In genomic region chr2:150674900-150675299, GRCm38 (mm10) we compare ENCODE assay signal across 8 mouse cellular contexts. TPM values are rescaled to one million over a fixed set of nuclear protein-coding genes. Genes with fewer than 3 reads are reported as not detected.
DNase-seq lines count a peak whose midpoint lies in the region; ATAC-seq and TF ChIP-seq lines count a peak whose summit lies in the region.

No protein-coding gene starts in this region.

- peak; percentile 82 for DNase-seq in 416B (ENCODE audit: low read depth)
- peak; percentile 80 for DNase-seq in MN1 (ENCODE audit: low spot score)
- peak; percentile 47 for DNase-seq in gastrocnemius, postnatal 25 days
- DNase-seq in kidney, adult 2 months: peak; percentile 70
- peak; percentile 60 to 70 (median 63) for DNase-seq in liver, embryonic 14.5 days (ENCODE audit: low read depth in 3 of 3, low spot score in 3 of 3)
- DNase-seq in neural tube, embryonic 11.5 days (ENCODE audit: low spot score): peak; percentile 79
- peak; percentile 77 for DNase-seq in thymus, adult 2 months

- no peaks in the 10 kb centered on the region for H3K9me3 ChIP-seq in liver, embryonic 14.5 days (ENCODE audit: control insufficient read depth, low read length)
- H3K9me3 ChIP-seq in neural tube, embryonic 11.5 days (ENCODE audit: control insufficient read depth, low read length): no peaks in the 10 kb centered on the region

- no peak for TF ChIP-seq POLR2A in kidney, adult 2 months (IDR thresholded peaks at IDR 0.05; ENCODE audit: low read depth, low read length)
- no peak for TF ChIP-seq POLR2A in thymus, adult 2 months (IDR thresholded peaks at IDR 0.05; ENCODE audit: control insufficient read depth, extremely low read depth, insufficient read depth, low read length, poor library complexity)

- no peaks in the 10 kb centered on the region; the same call in 1 of the 2 replicates for H3K4me1 ChIP-seq in kidney, adult 2 months (ENCODE audit: control insufficient read depth, insufficient read depth, low read length)
- H3K4me1 ChIP-seq in liver, embryonic 14.5 days (replicated peaks; ENCODE audit: control insufficient read depth in 2 of 2, insufficient read depth in 2 of 2, low read length in 1 of 2): peaks cover 0 to 8% of the 10 kb centered on the region in 2 experiments; a peak in 3 of 4 replicates
- H3K4me1 ChIP-seq in neural tube, embryonic 11.5 days (ENCODE audit: control insufficient read depth, insufficient read depth, low read length): no peaks in the 10 kb centered on the region
- peaks cover 12% of the 10 kb centered on the region for H3K4me1 ChIP-seq in thymus, adult 2 months (replicated peaks; ENCODE audit: control insufficient read depth, insufficient read depth, low read length)

- H3K27me3 ChIP-seq in kidney, adult 2 months (replicated peaks; ENCODE audit: control insufficient read depth, insufficient read depth, low read length): no peaks in the 10 kb centered on the region
- H3K27me3 ChIP-seq in liver, embryonic 14.5 days (ENCODE audit: control insufficient read depth, insufficient read depth, low read length): no peaks in the 10 kb centered on the region
- no peaks in the 10 kb centered on the region for H3K27me3 ChIP-seq in neural tube, embryonic 11.5 days (ENCODE audit: control insufficient read depth, insufficient read depth, low read length)
- no peaks in the 10 kb centered on the region for H3K27me3 ChIP-seq in thymus, adult 2 months (ENCODE audit: control insufficient read depth, insufficient read depth, low read length)

- 3% methylated on average over 2 of the region's 2 CpGs for WGBS in kidney, adult 2 months
- 4% methylated on average over 2 of the region's 2 CpGs for WGBS in liver, embryonic 14.5 days (ENCODE audit: insufficient replicate concordance)
- WGBS in neural tube, embryonic 11.5 days: 4% methylated on average over 2 of the region's 2 CpGs
- WGBS in thymus, adult 2 months: 18% methylated on average over 2 of the region's 2 CpGs

- TF ChIP-seq CTCF in kidney, adult 2 months (conservative IDR thresholded peaks at IDR 0.05; ENCODE audit: insufficient read depth, insufficient read length, low read depth, low read length): peak; percentile 75
- TF ChIP-seq CTCF in liver, embryonic 14.5 days (IDR thresholded peaks at IDR 0.05; ENCODE audit: low read depth): peak; percentile 84
- TF ChIP-seq CTCF in thymus, adult 2 months (IDR thresholded peaks at IDR 0.05; ENCODE audit: borderline replicate concordance, control insufficient read depth, extremely low read depth, insufficient read depth, low read length, poor library complexity): no peak

- H3K9ac ChIP-seq in liver, embryonic 14.5 days (replicated peaks): no peak overlapping the region
- H3K9ac ChIP-seq in neural tube, embryonic 11.5 days (ENCODE audit: low read length): no peak overlapping the region

- no peaks in the 10 kb centered on the region for H3K36me3 ChIP-seq in kidney, adult 2 months (ENCODE audit: control insufficient read depth, insufficient read depth, low read length)
- H3K36me3 ChIP-seq in liver, embryonic 14.5 days (replicated peaks; ENCODE audit: control insufficient read depth, insufficient read depth, low read depth): no peaks in the 10 kb centered on the region
- no peaks in the 10 kb centered on the region for H3K36me3 ChIP-seq in neural tube, embryonic 11.5 days (ENCODE audit: control insufficient read depth, insufficient read depth, low read length)
- no peaks in the 10 kb centered on the region for H3K36me3 ChIP-seq in thymus, adult 2 months (ENCODE audit: control insufficient read depth, insufficient read depth, low read length)

- no peak overlapping the region for H3K4me3 ChIP-seq in kidney, adult 2 months (ENCODE audit: insufficient read depth, low read depth, low read length)
- no peak overlapping the region for H3K4me3 ChIP-seq in liver, embryonic 14.5 days (ENCODE audit: insufficient read depth in 1 of 2, low read depth in 2 of 2, low read length in 2 of 2)
- no peak overlapping the region for H3K4me3 ChIP-seq in neural tube, embryonic 11.5 days (ENCODE audit: low read depth, low read length)
- no peak overlapping the region for H3K4me3 ChIP-seq in thymus, adult 2 months (ENCODE audit: control insufficient read depth, insufficient read depth, low read length)

- H3K4me2 ChIP-seq in liver, embryonic 14.5 days (ENCODE audit: low read depth): no peak overlapping the region
- H3K4me2 ChIP-seq in neural tube, embryonic 11.5 days (ENCODE audit: low read depth): no peak overlapping the region

- TF ChIP-seq EP300 in liver, embryonic 14.5 days (IDR thresholded peaks at IDR 0.05; ENCODE audit: low read depth): 0 out of 2 replicates have a peak, but pooled peaks have one; percentile 3

- ATAC-seq in common myeloid progenitor, adult 5-6 weeks (replicated peaks; ENCODE audit: low read depth, poor library complexity, severe bottlenecking): peak; percentile 57
- ATAC-seq in liver, embryonic 14.5 days (ENCODE audit: insufficient read depth): peak; percentile 61
- peak; percentile 74 for ATAC-seq in neural tube, embryonic 11.5 days (ENCODE audit: insufficient read depth, low FRiP score, low TSS enrichment)

- no peak overlapping the region for H3K27ac ChIP-seq in kidney, adult 2 months (ENCODE audit: insufficient read depth, low read depth, low read length)
- no peak overlapping the region for H3K27ac ChIP-seq in liver, embryonic 14.5 days
- no peak overlapping the region for H3K27ac ChIP-seq in neural tube, embryonic 11.5 days (ENCODE audit: low read depth, low read length)
- no peak overlapping the region for H3K27ac ChIP-seq in thymus, adult 2 months (ENCODE audit: control insufficient read depth, insufficient read depth, low read length)

RNA-seq across cellular contexts. Expression of gene Acss1, which starts 6.6 kb away (rescaled TPM):
- total RNA-seq in common myeloid progenitor, adult 5-6 weeks (2017): 39.6 and 40.4 TPM in 2 replicates
- 10 to 100 TPM in 1 of 2 experiments, 1 to 10 TPM in 1; 6.8 to 16.6 TPM for total RNA-seq in gastrocnemius, postnatal 25 days (2021)
- polyA plus RNA-seq in kidney, adult 2 months (2012; rRNA removed): 461 and 477 TPM in 2 replicates
- polyA plus RNA-seq in liver, embryonic 14.5 days (2012; rRNA removed): 30.4 and 34.1 TPM in 2 replicates
- 30.3 and 38.7 TPM in 2 replicates for polyA plus RNA-seq in liver, embryonic 14.5 days (2014; fragmentation: Nextera tagmentation; extraction: Ambion mirVana)
- 18.4 and 21.5 TPM in 2 replicates for polyA plus RNA-seq in neural tube, embryonic 11.5 days (2014; fragmentation: Nextera tagmentation; extraction: Ambion mirVana)
- polyA plus RNA-seq in thymus, adult 2 months (2012; rRNA removed): 124 and 136 TPM in 2 replicates

RNA-seq across cellular contexts. Expression of gene Vsx1, which starts 14.3 kb away (rescaled TPM):
- not detected in 2 replicates for total RNA-seq in common myeloid progenitor, adult 5-6 weeks (2017)
- total RNA-seq in gastrocnemius, postnatal 25 days (2021): not detected
- not detected in 2 replicates for polyA plus RNA-seq in kidney, adult 2 months (2012; rRNA removed)
- not detected in 2 replicates for polyA plus RNA-seq in liver, embryonic 14.5 days (2012; rRNA removed)
- polyA plus RNA-seq in liver, embryonic 14.5 days (2014; fragmentation: Nextera tagmentation; extraction: Ambion mirVana): not detected in 2 replicates
- 0.91 and 0.99 TPM in 2 replicates for polyA plus RNA-seq in neural tube, embryonic 11.5 days (2014; fragmentation: Nextera tagmentation; extraction: Ambion mirVana)
- polyA plus RNA-seq in thymus, adult 2 months (2012; rRNA removed): not detected in 2 replicates
